Mouse (Mus musculus): ENCODE measurements around the gene Chst10.

DNA sequence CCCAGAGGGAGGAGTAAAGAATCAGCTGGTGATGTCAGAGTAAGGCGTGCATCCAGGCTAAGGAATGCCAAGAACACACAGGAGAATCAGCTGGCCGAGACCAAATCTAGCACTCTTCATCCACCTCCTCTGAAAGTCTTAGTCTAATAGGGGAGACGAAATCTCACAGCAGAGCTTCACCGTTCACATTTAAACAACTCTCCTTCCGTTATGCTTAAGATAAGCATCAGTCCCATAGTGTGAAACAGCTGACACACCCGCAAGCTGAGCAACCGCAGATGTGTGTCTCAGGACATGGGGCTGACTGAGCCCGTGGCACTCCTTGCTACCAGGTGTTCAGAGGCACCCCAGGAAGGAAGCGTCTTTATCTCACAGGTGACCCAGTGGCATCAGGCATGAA is 14.2 kb downstream of the Chst10 start:
- no peak for TF ChIP-seq CTCF (IDR thresholded peaks at IDR 0.05; ENCODE audit: borderline replicate concordance, control insufficient read depth, extremely low read depth, insufficient read depth, low read length, poor library complexity)
- no peak for TF ChIP-seq POLR2A (IDR thresholded peaks at IDR 0.05; ENCODE audit: control insufficient read depth, extremely low read depth, insufficient read depth, low read length, poor library complexity)
